Mouse (Mus musculus) forebrain, embryonic 12.5 days (tissue): ENCODE results near the gene Olfm4. TPM values are rescaled to one million over a fixed set of nuclear protein-coding genes. Genes with fewer than 3 reads are reported as not detected.
A peak's percentile ranks its signal among the peaks of the same experiment; 100 is the strongest.

Experiments used
- ATAC-seq: fragments of 200-750 bp; cut with Nextera tagmentation; 2 replicates; pipeline ENCODE4 v1.8.0; 2017; ENCODE audit warnings: moderate TSS enrichment; ENCODE audit not compliant: low FRiP score
- H3K27ac ChIP-seq: fragments of 300-500 bp; sonication (generic); 2 replicates; pipeline ENCODE4 v1.5.1; 2016; ENCODE audit warnings: mild to moderate bottlenecking
- H3K27me3 ChIP-seq: fragments of 300-500 bp; sonication (generic); 2 replicates; pipeline ENCODE4 v1.6.1; 2016; ENCODE audit warnings: mild to moderate bottlenecking
- H3K36me3 ChIP-seq: fragments of 300-500 bp; sonication (generic); replicated peaks from 2 replicates; pipeline ENCODE4 v1.6.1; 2016; ENCODE audit warnings: mild to moderate bottlenecking
- H3K4me1 ChIP-seq: fragments of 300-500 bp; sonication (generic); 2 replicates; pipeline ENCODE4 v1.6.1; 2016
- H3K4me2 ChIP-seq: fragments of 300-500 bp; sonication (generic); 2 replicates; pipeline ENCODE4 v1.6.1; 2016; ENCODE audit warnings: mild to moderate bottlenecking, moderate library complexity
- H3K4me3 ChIP-seq: fragments of 300-500 bp; sonication (generic); replicated peaks from 2 replicates; pipeline ENCODE4 v1.5.1; 2016; ENCODE audit warnings: mild to moderate bottlenecking
- H3K9ac ChIP-seq: fragments of 300-500 bp; sonication (generic); 2 replicates; pipeline ENCODE4 v1.6.1; 2016; ENCODE audit warnings: mild to moderate bottlenecking
- H3K9me3 ChIP-seq: fragments of 300-500 bp; sonication (generic); 2 replicates; pipeline ENCODE4 v1.6.1; 2016
- WGBS: fragments of 180-500 bp; shearing (Covaris S2); methylation state at CpG from one replicate; pipeline ENCODE4 v1.1.7; 2016; 5-methylcytosine and 5-hydroxymethylcytosine counted together
- polyA plus RNA-seq: library from polyadenylated mRNA; unstranded; fragments of >200 nt; fragmentation: Nextera tagmentation; extraction: Ambion mirVana; gene quantifications from 2 replicates; pipeline ENCODE4 v1.2.1, GENCODE M21; 2016

Gene Olfm4
- polyA plus RNA-seq, result 0.41 and 0.42 TPM in 2 replicates

DNA sequence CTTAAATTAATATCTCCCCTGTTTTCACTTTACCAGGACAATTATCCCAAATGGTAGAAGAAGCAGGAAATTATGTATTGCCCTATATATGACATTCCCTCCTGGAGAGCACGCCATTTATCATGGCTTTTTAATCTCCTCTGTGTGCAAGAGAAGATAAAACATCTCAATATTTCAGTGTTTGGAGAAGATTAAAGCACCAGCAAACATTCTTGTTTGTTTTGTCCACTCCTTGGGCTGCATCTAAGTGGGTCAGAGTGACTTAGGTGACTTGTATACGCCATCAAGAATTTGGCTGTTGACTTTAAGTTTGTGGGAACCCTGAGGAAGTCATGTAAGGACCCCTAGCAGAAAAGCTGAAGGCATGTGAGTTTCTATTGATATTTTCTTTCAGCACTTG lies at the start of gene Olfm4:
Gene Olfm4 (plus strand): TSS at position 301 of the 400 bp plus-strand sequence.
- no peak for ATAC-seq
- 79% methylated on average over 2 of the region's 2 CpGs for WGBS

DNA sequence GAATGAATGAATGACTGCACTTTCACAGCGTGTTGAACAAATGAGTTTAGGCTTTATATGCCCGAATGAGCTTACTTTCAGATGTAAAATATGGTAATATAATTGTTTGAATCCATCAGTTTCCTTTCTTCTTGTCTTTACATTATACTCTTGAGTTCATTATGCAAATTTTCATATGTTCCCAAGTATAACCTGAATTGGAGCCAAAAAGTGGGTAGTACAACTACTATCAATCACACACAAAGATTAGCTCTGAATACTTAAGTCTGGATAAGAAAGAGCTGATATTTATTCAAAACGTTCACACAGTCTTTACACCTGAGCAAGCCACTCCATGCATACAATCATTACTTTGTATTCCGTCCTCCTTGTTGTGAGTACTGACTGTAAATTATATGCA lies 49.5 kb upstream of the Olfm4 start:
- Histone ChIP-seq H3K4me3 (no peak overlapping the region), H3K27ac (no peak overlapping the region), H3K9me3 (no peaks in the 10 kb centered on the region), H3K27me3 (no peaks in the 10 kb centered on the region), H3K4me1 (0 out of 2 replicates have a peak, but pooled peaks cover 4% of the 10 kb centered on the region), H3K36me3 (no peaks in the 10 kb centered on the region), H3K4me2 (no peak overlapping the region), H3K9ac (no peak overlapping the region)
- no peak for ATAC-seq
- 67% methylated on average over 4 of the region's 4 CpGs for WGBS

More for the DNA sequence above, at the start of gene Olfm4:
- no peak within 1 kb of the TSS for H3K27ac ChIP-seq
- no peak within 1 kb of the TSS for H3K9ac ChIP-seq
- H3K27me3 ChIP-seq, result no peaks in the 10 kb centered on the region
- H3K9me3 ChIP-seq, result no peaks in the 10 kb centered on the region
- no peaks in the 10 kb centered on the region for H3K4me1 ChIP-seq
- no peak within 1 kb of the TSS for H3K4me3 ChIP-seq
- H3K36me3 ChIP-seq, result no peaks in the 10 kb centered on the region
- H3K4me2 ChIP-seq, result no peak within 1 kb of the TSS

GRCm38 (mm10) chr14:79936879-79937468 lies 46.9 kb upstream of the Olfm4 start:
- no peak overlapping the region for H3K4me2 ChIP-seq
- WGBS, result 42% methylated on average over 4 of the region's 4 CpGs
- ATAC-seq, result peak; percentile 83; the same call in 1 of the 2 replicates
- no peaks in the 10 kb centered on the region for H3K36me3 ChIP-seq
- no peaks in the 10 kb centered on the region for H3K27me3 ChIP-seq
- H3K4me3 ChIP-seq, result no peak overlapping the region
- 0 out of 2 replicates have a peak, but pooled peaks cover 4% of the 10 kb centered on the region for H3K4me1 ChIP-seq
- no peaks in the 10 kb centered on the region for H3K9me3 ChIP-seq
- peak overlapping the region; percentile 46; the same call in 1 of the 2 replicates for H3K27ac ChIP-seq
- no peak overlapping the region for H3K9ac ChIP-seq

- Histone ChIP-seq H3K4me1 (no peaks in the 10 kb centered on the region), H3K27ac (no peak overlapping the region), H3K4me2 (no peak overlapping the region), H3K36me3 (no peaks in the 10 kb centered on the region), H3K4me3 (no peak overlapping the region), H3K9me3 (no peaks in the 10 kb centered on the region), H3K27me3 (no peaks in the 10 kb centered on the region), H3K9ac (no peak overlapping the region)
- no peak for ATAC-seq
- 71% methylated on average over 2 of the region's 2 CpGs for WGBS
These were observed 38.0 kb upstream of the Olfm4 start for GRCm38 (mm10) chr14:79945876-79946275.

DNA sequence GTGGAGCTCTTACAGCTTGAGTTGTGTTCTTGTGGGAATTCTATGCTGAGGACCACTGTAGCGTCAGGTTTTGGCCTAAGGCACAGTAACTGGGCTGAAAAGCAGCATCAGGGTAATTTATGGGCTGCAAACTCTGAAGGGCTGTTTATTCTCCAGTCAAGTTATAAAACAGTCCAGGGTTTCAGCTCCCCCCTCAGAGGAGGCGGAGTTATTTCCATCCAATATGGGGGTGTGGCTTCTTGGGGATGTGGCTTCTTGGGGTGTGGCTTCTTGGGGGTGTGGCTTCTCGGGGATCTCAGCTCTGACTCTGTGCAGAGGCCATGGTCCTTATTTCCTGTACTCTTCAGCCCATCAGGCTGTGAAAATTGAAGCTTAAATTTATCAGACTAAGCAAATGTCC lies 28.2 kb upstream of the Olfm4 start:
- Histone ChIP-seq H3K9me3 (no peaks in the 10 kb centered on the region), H3K4me2 (no peak overlapping the region), H3K27me3 (no peaks in the 10 kb centered on the region), H3K9ac (no peak overlapping the region), H3K4me3 (no peak overlapping the region), H3K36me3 (no peaks in the 10 kb centered on the region), H3K4me1 (peaks cover 1% of the 10 kb centered on the region; the same call in 1 of the 2 replicates), H3K27ac (no peak overlapping the region)
- ATAC-seq, result no peak
- 80% methylated on average over 3 of the region's 3 CpGs for WGBS

GRCm38 (mm10) chr14:79957789-79958487 lies 25.9 kb upstream of the Olfm4 start:
- H3K4me2 ChIP-seq, result no peak overlapping the region
- H3K4me1 ChIP-seq, result peaks cover 8% of the 10 kb centered on the region; the same call in 1 of the 2 replicates
- no peaks in the 10 kb centered on the region for H3K27me3 ChIP-seq
- no peak for ATAC-seq
- H3K36me3 ChIP-seq, result no peaks in the 10 kb centered on the region
- no peak overlapping the region for H3K9ac ChIP-seq
- no peak overlapping the region for H3K27ac ChIP-seq
- no peaks in the 10 kb centered on the region for H3K9me3 ChIP-seq
- 89% methylated on average over 15 of the region's 15 CpGs for WGBS
- no peak overlapping the region for H3K4me3 ChIP-seq

DNA sequence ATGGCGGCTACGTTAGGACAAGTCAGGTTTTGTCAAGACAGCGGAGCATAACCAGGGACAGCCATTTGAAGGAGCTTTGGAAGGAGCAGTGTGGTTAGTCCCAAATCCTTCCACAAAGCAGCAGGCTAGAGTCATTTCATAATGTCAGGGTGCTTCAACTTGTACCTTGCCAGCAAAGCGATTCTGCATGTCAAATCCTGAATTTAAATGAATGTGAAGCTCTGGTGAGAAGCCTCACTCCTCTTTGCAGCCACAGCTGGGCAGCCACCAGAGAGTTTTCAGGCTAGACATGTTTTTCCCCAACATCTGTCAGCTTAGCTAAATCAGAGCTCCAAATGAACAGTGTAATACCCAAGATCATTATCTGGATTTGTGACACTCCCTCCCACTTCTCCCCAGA lies 22.7 kb upstream of the Olfm4 start:
- ATAC-seq, result no peak
- Histone ChIP-seq H3K36me3 (no peaks in the 10 kb centered on the region), H3K27ac (0 out of 2 replicates have a peak overlapping the region, but pooled peaks have one; percentile 36), H3K4me2 (no peak overlapping the region), H3K9ac (no peak overlapping the region), H3K27me3 (no peaks in the 10 kb centered on the region), H3K9me3 (no peaks in the 10 kb centered on the region), H3K4me1 (peaks cover 8% of the 10 kb centered on the region; the same call in 1 of the 2 replicates), H3K4me3 (no peak overlapping the region)
- WGBS, result 83% methylated on average over 4 of the region's 4 CpGs

DNA sequence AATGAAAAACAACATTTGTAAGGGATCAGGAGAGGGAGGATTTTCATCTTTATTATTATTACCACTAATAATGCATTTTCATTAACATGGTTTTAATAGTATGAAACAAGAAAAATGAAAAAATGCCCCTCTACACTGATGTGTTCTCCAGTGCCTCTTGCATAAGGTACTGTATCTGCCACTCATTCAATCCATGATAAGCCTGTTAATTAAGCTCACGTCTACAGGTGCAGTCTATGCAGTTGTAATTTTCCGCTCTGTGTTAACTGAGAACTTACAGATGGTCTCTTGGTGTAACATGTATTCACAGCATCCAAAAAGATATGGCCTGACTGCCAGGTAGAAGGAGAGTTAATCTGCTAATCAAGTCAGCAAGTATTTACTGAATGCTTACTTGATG lies 22.3 kb upstream of the Olfm4 start:
- no peak for ATAC-seq
- Histone ChIP-seq H3K27ac (no peak overlapping the region), H3K9me3 (no peaks in the 10 kb centered on the region), H3K4me1 (peaks cover 8% of the 10 kb centered on the region; the same call in 1 of the 2 replicates), H3K36me3 (no peaks in the 10 kb centered on the region), H3K27me3 (no peaks in the 10 kb centered on the region), H3K4me2 (no peak overlapping the region), H3K9ac (no peak overlapping the region), H3K4me3 (no peak overlapping the region)
- WGBS, result 80% methylated on average over 2 of the region's 2 CpGs

- Histone ChIP-seq H3K9ac (no peak overlapping the region), H3K27me3 (no peaks in the 10 kb centered on the region), H3K4me3 (no peak overlapping the region), H3K4me2 (no peak overlapping the region), H3K4me1 (no peaks in the 10 kb centered on the region; the same call in 1 of the 2 replicates), H3K36me3 (no peaks in the 10 kb centered on the region), H3K9me3 (no peaks in the 10 kb centered on the region), H3K27ac (no peak overlapping the region)
- 81% methylated on average over 3 of the region's 3 CpGs for WGBS
- no peak for ATAC-seq
These were observed 13.7 kb upstream of the Olfm4 start for GRCm38 (mm10) chr14:79970165-79970564.

- H3K9me3 ChIP-seq, result no peaks in the 10 kb centered on the region
- WGBS, result 58% methylated on average over 14 of the region's 14 CpGs
- no peak overlapping the region for H3K4me3 ChIP-seq
- no peaks in the 10 kb centered on the region for H3K27me3 ChIP-seq
- H3K36me3 ChIP-seq, result no peaks in the 10 kb centered on the region
- no peak overlapping the region for H3K27ac ChIP-seq
- no peak overlapping the region for H3K4me2 ChIP-seq
- no peaks in the 10 kb centered on the region; the same call in 1 of the 2 replicates for H3K4me1 ChIP-seq
- H3K9ac ChIP-seq, result no peak overlapping the region
- no peak for ATAC-seq
These were observed 12.7 kb upstream of the Olfm4 start for GRCm38 (mm10) chr14:79970928-79971738.

GRCm38 (mm10) chr14:79981437-79981836 lies 2.4 kb upstream of the Olfm4 start:
- H3K9me3 ChIP-seq, result no peaks in the 10 kb centered on the region
- 88% methylated on average over 4 of the region's 4 CpGs for WGBS
- no peak for ATAC-seq

GRCm38 (mm10) chr14:79985137-79985670 lies 1.3 kb downstream of the Olfm4 start:
- no peaks in the 10 kb centered on the region for H3K27me3 ChIP-seq
- H3K36me3 ChIP-seq, result no peaks in the 10 kb centered on the region
- H3K4me1 ChIP-seq, result no peaks in the 10 kb centered on the region
- no peaks in the 10 kb centered on the region for H3K9me3 ChIP-seq
- no peak overlapping the region for H3K4me3 ChIP-seq
- no peak for ATAC-seq
- H3K27ac ChIP-seq, result no peak overlapping the region
- WGBS, result 88% methylated on average over 7 of the region's 7 CpGs
- no peak overlapping the region for H3K4me2 ChIP-seq
- H3K9ac ChIP-seq, result no peak overlapping the region

More at GRCm38 (mm10) chr14:79981437-79981836, 2.4 kb upstream of the Olfm4 start:
- H3K4me1 ChIP-seq, result no peaks in the 10 kb centered on the region
- H3K9ac ChIP-seq, result no peak overlapping the region
- no peak overlapping the region for H3K4me3 ChIP-seq
- no peaks in the 10 kb centered on the region for H3K36me3 ChIP-seq
- H3K27me3 ChIP-seq, result no peaks in the 10 kb centered on the region
- no peak overlapping the region for H3K27ac ChIP-seq
- H3K4me2 ChIP-seq, result no peak overlapping the region
